Comparison of ENCODE assay signal across 7 mouse cellular contexts in genomic region chr11:6405591-6406081, GRCm38 (mm10). TPM values are rescaled to one million over a fixed set of nuclear protein-coding genes. Genes with fewer than 3 reads are reported as not detected.
DNase-seq lines count a peak whose midpoint lies in the region; ATAC-seq and TF ChIP-seq lines count a peak whose summit lies in the region.

No protein-coding gene starts in this region.

- TF ChIP-seq EP300 in stomach, postnatal 0 days (optimal IDR thresholded peaks at IDR 0.05) = no peak

- ATAC-seq in embryonic facial prominence, embryonic 14.5 days (ENCODE audit: low read depth) = peak; percentile 58
- peak; percentile 10; the same call in 1 of the 2 replicates for ATAC-seq in heart, embryonic 16.5 days (replicated peaks; ENCODE audit: extremely low read depth, insufficient read depth, low FRiP score)
- ATAC-seq in stomach, postnatal 0 days (ENCODE audit: low FRiP score, low TSS enrichment) = peak; percentile 16

- peak overlapping the region; percentile 28 for H3K9ac ChIP-seq in embryonic facial prominence, embryonic 14.5 days (ENCODE audit: low read depth, low read length)
- H3K9ac ChIP-seq in heart, embryonic 16.5 days (ENCODE audit: low read length) = peak overlapping the region; percentile 52
- H3K9ac ChIP-seq in stomach, postnatal 0 days (ENCODE audit: low read length) = no peak overlapping the region

- no peaks in the 10 kb centered on the region for H3K9me3 ChIP-seq in embryonic facial prominence, embryonic 14.5 days (ENCODE audit: control insufficient read depth, low read length)
- H3K9me3 ChIP-seq in heart, embryonic 16.5 days (replicated peaks; ENCODE audit: control insufficient read depth, low read length) = no peaks in the 10 kb centered on the region
- no peaks in the 10 kb centered on the region for H3K9me3 ChIP-seq in stomach, postnatal 0 days (ENCODE audit: control insufficient read depth, low read length)

- H3K27ac ChIP-seq in embryonic facial prominence, embryonic 14.5 days (replicated peaks; ENCODE audit: low read depth, low read length) = peak overlapping the region; percentile 87
- peak overlapping the region; percentile 83 for H3K27ac ChIP-seq in heart, embryonic 16.5 days (ENCODE audit: low read length)
- peak overlapping the region; percentile 91 for H3K27ac ChIP-seq in stomach, postnatal 0 days (replicated peaks)

- no peaks in the 10 kb centered on the region for H3K27me3 ChIP-seq in embryonic facial prominence, embryonic 14.5 days (replicated peaks; ENCODE audit: control insufficient read depth, insufficient read depth, low read length)
- H3K27me3 ChIP-seq in heart, embryonic 16.5 days (ENCODE audit: control insufficient read depth, insufficient read depth, low read length) = no peaks in the 10 kb centered on the region
- no peaks in the 10 kb centered on the region for H3K27me3 ChIP-seq in stomach, postnatal 0 days (ENCODE audit: control insufficient read depth, insufficient read depth, low read length)

- peak; percentile 35 for DNase-seq in ovary, postnatal 36 days (ENCODE audit: low spot score)
- DNase-seq in ovary, postnatal 14 days (ENCODE audit: low spot score) = no peak
- peak; percentile 82 for DNase-seq in embryonic facial prominence, embryonic 14.5 days (ENCODE audit: low spot score)
- peak; percentile 80 for DNase-seq in kidney, postnatal 14 days
- DNase-seq in stomach, postnatal 0 days (ENCODE audit: low spot score) = peak; percentile 47
- no peak for DNase-seq in Muller cell, postnatal 12 days (ENCODE audit: inconsistent ontology term)

- WGBS in embryonic facial prominence, embryonic 14.5 days = 38% methylated on average over 4 of the region's 4 CpGs
- 54% methylated on average over 4 of the region's 4 CpGs for WGBS in heart, embryonic 16.5 days
- WGBS in stomach, postnatal 0 days = 37% methylated on average over 4 of the region's 4 CpGs

- H3K4me2 ChIP-seq in embryonic facial prominence, embryonic 14.5 days (ENCODE audit: low read depth, low read length) = peak overlapping the region; percentile 40; the same call in 1 of the 2 replicates
- H3K4me2 ChIP-seq in heart, embryonic 16.5 days (ENCODE audit: low read depth, low read length) = no peak overlapping the region
- H3K4me2 ChIP-seq in stomach, postnatal 0 days (replicated peaks; ENCODE audit: low read depth) = 0 out of 2 replicates have a peak overlapping the region, but pooled peaks have one; percentile 3

- no peak for TF ChIP-seq CTCF in stomach, postnatal 0 days (IDR thresholded peaks at IDR 0.05; ENCODE audit: low read depth)

- H3K4me1 ChIP-seq in embryonic facial prominence, embryonic 14.5 days (ENCODE audit: control insufficient read depth, insufficient read depth, low read length) = peaks cover 26% of the 10 kb centered on the region
- H3K4me1 ChIP-seq in heart, embryonic 16.5 days (ENCODE audit: control insufficient read depth, insufficient read depth, low read length) = peaks cover 42% of the 10 kb centered on the region
- H3K4me1 ChIP-seq in stomach, postnatal 0 days (replicated peaks; ENCODE audit: control insufficient read depth, insufficient read depth) = peaks cover 19% of the 10 kb centered on the region

- no peak overlapping the region for H3K4me3 ChIP-seq in embryonic facial prominence, embryonic 14.5 days (ENCODE audit: low read depth, low read length)
- H3K4me3 ChIP-seq in heart, embryonic 16.5 days (ENCODE audit: low read length) = no peak overlapping the region
- no peak overlapping the region for H3K4me3 ChIP-seq in stomach, postnatal 0 days (ENCODE audit: low read depth, low read length)

- peaks cover 49% of the 10 kb centered on the region for H3K36me3 ChIP-seq in embryonic facial prominence, embryonic 14.5 days (ENCODE audit: control insufficient read depth, insufficient read depth, low read length)
- peaks cover 37% of the 10 kb centered on the region for H3K36me3 ChIP-seq in heart, embryonic 16.5 days (ENCODE audit: control insufficient read depth, insufficient read depth)
- H3K36me3 ChIP-seq in stomach, postnatal 0 days (ENCODE audit: control insufficient read depth, insufficient read depth, low read length) = peaks cover 33% of the 10 kb centered on the region

RNA-seq across cellular contexts. Expression of gene Ppia, which starts 9.6 kb away (rescaled TPM):
- 4,672 and 4,857 TPM in 2 replicates for polyA plus RNA-seq in embryonic facial prominence, embryonic 14.5 days (2014; fragmentation: Nextera tagmentation; extraction: Ambion mirVana)
- 3,856 and 4,038 TPM in 2 replicates for polyA plus RNA-seq in heart, embryonic 16.5 days (2015; fragmentation: Nextera tagmentation; extraction: Ambion mirVana)
- polyA plus RNA-seq in stomach, postnatal 0 days (2015; fragmentation: Nextera tagmentation; extraction: Ambion mirVana) = 4,199 and 4,786 TPM in 2 replicates

RNA-seq across cellular contexts. Expression of gene Zmiz2, which starts 16.8 kb away (rescaled TPM):
- 11.2 and 12.4 TPM in 2 replicates for polyA plus RNA-seq in embryonic facial prominence, embryonic 14.5 days (2014; fragmentation: Nextera tagmentation; extraction: Ambion mirVana)
- polyA plus RNA-seq in heart, embryonic 16.5 days (2015; fragmentation: Nextera tagmentation; extraction: Ambion mirVana) = 7.4 and 8.7 TPM in 2 replicates
- polyA plus RNA-seq in stomach, postnatal 0 days (2015; fragmentation: Nextera tagmentation; extraction: Ambion mirVana) = 7.1 and 8.7 TPM in 2 replicates

RNA-seq across cellular contexts. Expression of gene H2afv, which starts 38.6 kb away (rescaled TPM):
- 428 and 463 TPM in 2 replicates for polyA plus RNA-seq in embryonic facial prominence, embryonic 14.5 days (2014; fragmentation: Nextera tagmentation; extraction: Ambion mirVana)
- polyA plus RNA-seq in heart, embryonic 16.5 days (2015; fragmentation: Nextera tagmentation; extraction: Ambion mirVana) = 327 and 358 TPM in 2 replicates
- 187 and 198 TPM in 2 replicates for polyA plus RNA-seq in stomach, postnatal 0 days (2015; fragmentation: Nextera tagmentation; extraction: Ambion mirVana)

Comparison
In these comparisons a context has a peak if more than half of its experiments do, and no peak if none do; other contexts are left out.
1. DNase-seq: peak in ovary, postnatal 36 days (single experiment), embryonic facial prominence, embryonic 14.5 days (single experiment), kidney, postnatal 14 days (single experiment) and stomach, postnatal 0 days (single experiment); none in ovary, postnatal 14 days (single experiment) and Muller cell, postnatal 12 days (single experiment).
2. Peak in every context shown above with its lines, with median percentiles within 50 percentile points of each other: ATAC-seq and H3K27ac ChIP-seq.